Mouse (Mus musculus) ES-Bruce4 (cell line): ENCODE results near the gene Nfe2l1.

Experiments used
- CTCF ChIP-seq: IDR thresholded peaks from one replicate; pipeline ENCODE4 v1.8.1; 2011; ENCODE audit warnings: low read depth, low read length
- POLR2A ChIP-seq: IDR thresholded peaks from one replicate; pipeline ENCODE4 v1.8.1; 2011; ENCODE audit warnings: low read length; ENCODE audit not compliant: insufficient read depth

GRCm38 (mm10) chr11:96839428-96839827, 9.7 kb upstream of the Nfe2l1 start:
- TF ChIP-seq POLR2A (no peak), CTCF (no peak)
